Mouse (Mus musculus): Measurements from ENCODE around the gene Omd.

- TF ChIP-seq POLR2A (IDR thresholded peaks at IDR 0.05; ENCODE audit: extremely low read depth, insufficient read depth, low read length) (no peak), CTCF (IDR thresholded peaks at IDR 0.05; ENCODE audit: extremely low read depth, insufficient read depth, low read length) (no peak)
Measured at GRCm38 (mm10) chr13:49618365-49618764, 36.1 kb downstream of the Omd start.
